Mouse (Mus musculus) olfactory bulb, adult 2 months (tissue): Measurements from ENCODE around the gene Pou2f1. TPM values are rescaled to one million over a fixed set of nuclear protein-coding genes. Genes with fewer than 3 reads are reported as not detected.

Experiments
- H3K27ac ChIP-seq: fragments of 200-500 bp; 2 replicates; pipeline ENCODE4 v1.5.1; 2012; ENCODE audit warnings: low read depth, low read length; ENCODE audit not compliant: insufficient read depth
- H3K4me1 ChIP-seq: fragments of 200-500 bp; 2 replicates; pipeline ENCODE4 v1.6.1; 2012; ENCODE audit warnings: low read length; ENCODE audit not compliant: control insufficient read depth, insufficient read depth
- H3K4me3 ChIP-seq: fragments of 200-500 bp; 2 replicates; pipeline ENCODE4 v1.5.1; 2012; ENCODE audit warnings: mild to moderate bottlenecking, low read depth, low read length, moderate library complexity; ENCODE audit not compliant: insufficient read depth
- CTCF ChIP-seq: fragments of 200-500 bp; IDR thresholded peaks from 2 replicates; pipeline ENCODE4 v1.5.1; 2012; ENCODE audit warnings: low read depth, mild to moderate bottlenecking, low read length, moderate library complexity; ENCODE audit not compliant: insufficient read depth
- POLR2A ChIP-seq: fragments of 200-500 bp; IDR thresholded peaks from 2 replicates; pipeline ENCODE4 v1.6.1; 2012; ENCODE audit warnings: mild to moderate bottlenecking, low read depth, low read length, moderate library complexity; ENCODE audit not compliant: insufficient read depth
- WGBS: fragments of 180-500 bp; shearing (Covaris S2); methylation state at CpG from one replicate; pipeline ENCODE4 v1.1.7; 2018; 5-methylcytosine and 5-hydroxymethylcytosine counted together
- polyA plus RNA-seq: library from polyadenylated mRNA; stranded (reverse); fragments of >200 nt; gene quantifications from 2 replicates; pipeline ENCODE4 v1.2.4, GENCODE M21; 2012; ENCODE audit warnings: low replicate concordance; ENCODE audit not compliant: missing spikeins, insufficient read depth, insufficient read length

Pou2f1 gene
- polyA plus RNA-seq, 1 experiment, result not detected

DNA sequence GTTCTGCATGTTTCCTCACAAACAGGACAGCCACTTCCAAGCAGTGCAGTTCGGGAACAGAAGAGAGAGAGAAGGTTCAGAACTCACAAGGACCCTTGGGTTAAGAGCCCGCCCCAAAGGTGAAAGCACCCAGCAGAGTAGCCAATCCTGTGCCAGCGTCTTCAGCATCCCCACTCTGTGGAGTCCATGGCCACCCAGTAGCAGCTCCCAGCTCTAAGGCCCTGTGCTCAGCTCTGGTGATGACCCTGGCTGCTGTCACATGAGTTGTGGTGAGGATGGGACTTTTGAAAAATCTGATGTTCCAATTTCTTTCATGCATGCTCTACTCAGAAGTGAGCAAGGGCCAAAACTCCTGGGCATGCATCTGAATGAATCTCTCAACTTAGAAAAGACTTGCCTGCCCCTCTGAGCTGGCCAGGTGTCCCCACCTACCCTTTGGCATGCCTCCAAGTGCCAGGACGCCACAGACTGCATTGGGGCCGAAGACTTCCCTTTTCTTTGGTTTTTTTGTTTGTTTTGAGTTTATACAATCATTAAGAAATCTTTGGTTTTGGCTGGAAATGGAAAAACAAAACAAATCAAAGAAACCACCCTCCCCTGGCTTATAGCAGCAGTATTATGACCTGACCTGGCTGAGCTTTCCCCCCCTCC lies 135.7 kb downstream of the Pou2f1 start:
- peaks cover 5% of the 10 kb centered on the region; the same call in 1 of the 2 replicates for H3K4me1 ChIP-seq
- H3K27ac ChIP-seq, result no peak overlapping the region
- 69% methylated on average over 5 of the region's 5 CpGs for WGBS
- TF ChIP-seq POLR2A (no peak), CTCF (no peak)
- H3K4me3 ChIP-seq, result no peak overlapping the region

- TF ChIP-seq POLR2A, result no peak
- TF ChIP-seq CTCF, result no peak
- Histone ChIP-seq H3K27ac (0 out of 2 replicates have a peak overlapping the region, but pooled peaks have one; percentile 21), H3K4me3 (no peak overlapping the region), H3K4me1 (peaks cover 5% of the 10 kb centered on the region; the same call in 1 of the 2 replicates)
- 55% methylated on average over 14 of the region's 14 CpGs for WGBS
These were observed 137.3 kb downstream of the Pou2f1 start for GRCm38 (mm10) chr1:165864864-165865795.

GRCm38 (mm10) chr1:165862059-165862458 lies 140.4 kb downstream of the Pou2f1 start:
- no peak overlapping the region for H3K27ac ChIP-seq
- 54% methylated on average over 7 of the region's 7 CpGs for WGBS
- peaks cover 5% of the 10 kb centered on the region; the same call in 1 of the 2 replicates for H3K4me1 ChIP-seq
- TF ChIP-seq CTCF (no peak), POLR2A (no peak)
- no peak overlapping the region for H3K4me3 ChIP-seq

GRCm38 (mm10) chr1:165861235-165861609 lies 141.3 kb downstream of the Pou2f1 start:
- peaks cover 5% of the 10 kb centered on the region; the same call in 1 of the 2 replicates for H3K4me1 ChIP-seq
- TF ChIP-seq POLR2A (no peak), CTCF (no peak)
- WGBS, result 67% methylated on average over 3 of the region's 3 CpGs
- H3K27ac ChIP-seq, result no peak overlapping the region
- no peak overlapping the region for H3K4me3 ChIP-seq

- no peak for TF ChIP-seq CTCF
- TF ChIP-seq POLR2A, result no peak
- no peak overlapping the region for H3K4me3 ChIP-seq
- no peak overlapping the region for H3K27ac ChIP-seq
- H3K4me1 ChIP-seq, result peaks cover 5% of the 10 kb centered on the region; the same call in 1 of the 2 replicates
- WGBS, result 81% methylated on average over 9 of the region's 9 CpGs
These were observed 141.9 kb downstream of the Pou2f1 start for GRCm38 (mm10) chr1:165860373-165861234.

DNA sequence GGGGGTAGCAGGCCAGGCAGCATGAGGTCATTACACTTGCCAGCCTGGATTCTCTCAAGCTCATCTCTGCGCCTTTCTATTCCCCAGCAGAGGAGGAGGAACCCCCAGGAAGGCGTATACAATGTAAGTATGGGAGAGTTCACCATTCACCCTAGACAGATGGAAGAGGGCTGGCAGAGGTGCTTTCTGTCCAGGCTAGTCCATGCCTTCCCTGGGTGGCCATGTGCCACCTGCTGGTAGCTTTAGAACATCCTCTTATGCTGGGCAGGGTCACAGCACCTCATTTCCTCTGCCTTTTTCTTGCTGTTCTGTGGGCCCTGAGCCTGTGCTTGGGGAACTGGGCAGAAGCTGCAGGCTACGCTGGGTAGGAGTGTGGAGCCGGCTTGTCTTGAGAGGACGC lies 144.1 kb downstream of the Pou2f1 start:
- no peak overlapping the region for H3K4me3 ChIP-seq
- H3K4me1 ChIP-seq, result 0 out of 2 replicates have a peak, but pooled peaks cover 5% of the 10 kb centered on the region
- TF ChIP-seq CTCF, result no peak
- no peak for TF ChIP-seq POLR2A
- WGBS, result 91% methylated on average over 5 of the region's 5 CpGs
- no peak overlapping the region for H3K27ac ChIP-seq

GRCm38 (mm10) chr1:165857279-165857678 lies 145.2 kb downstream of the Pou2f1 start:
- Histone ChIP-seq H3K27ac (no peak overlapping the region), H3K4me1 (0 out of 2 replicates have a peak, but pooled peaks cover 3% of the 10 kb centered on the region), H3K4me3 (no peak overlapping the region)
- TF ChIP-seq POLR2A (no peak), CTCF (no peak)
- 92% methylated on average over 11 of the region's 11 CpGs for WGBS

DNA sequence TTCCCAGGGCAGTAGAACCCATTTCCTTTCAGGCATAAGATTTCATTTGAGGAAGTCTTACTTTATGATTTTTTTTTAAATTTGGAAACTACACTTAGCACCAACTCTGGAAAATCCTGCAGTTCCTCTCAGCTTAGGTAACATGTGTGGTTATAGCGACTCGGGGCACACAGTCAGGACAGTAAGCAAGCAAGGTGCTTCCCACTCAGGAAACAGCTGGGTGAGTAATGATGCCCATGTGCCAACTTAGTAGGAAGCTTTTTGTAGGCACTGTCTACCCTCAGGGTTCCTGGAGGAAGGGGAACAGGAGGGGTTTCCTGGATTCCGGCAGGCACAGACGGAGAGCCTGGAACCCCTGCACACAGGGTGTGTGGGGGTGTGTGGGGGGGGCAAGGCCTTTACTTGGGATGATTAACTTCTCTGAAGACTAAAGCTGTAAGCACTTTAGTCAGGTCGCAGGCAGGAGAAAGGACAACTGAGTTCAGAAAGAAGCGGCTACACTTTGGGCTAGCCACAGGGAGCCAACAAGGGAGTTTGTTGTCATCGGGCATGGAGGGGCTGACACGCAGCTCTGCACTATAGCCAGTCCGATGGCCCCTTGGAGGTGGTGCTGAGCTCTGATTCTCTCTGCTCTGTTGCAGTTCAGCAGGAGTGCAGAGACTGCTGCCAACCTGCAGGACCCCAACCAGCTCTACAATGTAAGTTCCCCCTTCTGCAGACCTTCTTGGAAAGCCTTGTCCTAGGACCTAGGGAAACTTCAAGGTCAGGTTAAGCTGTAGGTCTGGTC lies 146.5 kb downstream of the Pou2f1 start:
- no peak for TF ChIP-seq CTCF
- Histone ChIP-seq H3K27ac (no peak overlapping the region), H3K4me1 (no peaks in the 10 kb centered on the region), H3K4me3 (no peak overlapping the region)
- WGBS, result 69% methylated on average over 9 of the region's 9 CpGs
